Mouse (Mus musculus): Measurements from ENCODE around the gene Utf1.

The Utf1 gene

DNA sequence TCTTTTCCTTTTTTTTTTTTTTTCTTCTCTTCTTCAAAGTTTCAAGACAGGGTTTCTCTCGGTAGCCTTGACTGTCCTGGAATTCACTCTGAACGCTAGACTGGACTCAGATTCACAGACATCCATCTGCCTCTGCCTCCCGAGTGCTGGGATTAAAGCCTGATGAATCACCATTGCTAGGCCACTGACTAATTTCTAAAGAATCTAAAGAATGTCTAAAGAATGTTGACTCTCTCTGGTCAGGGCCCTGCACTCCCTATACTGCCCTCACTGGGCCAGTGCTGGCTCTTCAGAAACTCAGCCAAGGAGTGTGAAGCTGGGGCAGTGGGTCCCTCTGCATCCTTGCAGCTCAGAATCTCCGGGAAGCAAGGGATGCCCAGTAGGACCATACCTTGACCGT is 31.9 kb downstream of the Utf1 start:
- DNase-seq, result no peak

DNA sequence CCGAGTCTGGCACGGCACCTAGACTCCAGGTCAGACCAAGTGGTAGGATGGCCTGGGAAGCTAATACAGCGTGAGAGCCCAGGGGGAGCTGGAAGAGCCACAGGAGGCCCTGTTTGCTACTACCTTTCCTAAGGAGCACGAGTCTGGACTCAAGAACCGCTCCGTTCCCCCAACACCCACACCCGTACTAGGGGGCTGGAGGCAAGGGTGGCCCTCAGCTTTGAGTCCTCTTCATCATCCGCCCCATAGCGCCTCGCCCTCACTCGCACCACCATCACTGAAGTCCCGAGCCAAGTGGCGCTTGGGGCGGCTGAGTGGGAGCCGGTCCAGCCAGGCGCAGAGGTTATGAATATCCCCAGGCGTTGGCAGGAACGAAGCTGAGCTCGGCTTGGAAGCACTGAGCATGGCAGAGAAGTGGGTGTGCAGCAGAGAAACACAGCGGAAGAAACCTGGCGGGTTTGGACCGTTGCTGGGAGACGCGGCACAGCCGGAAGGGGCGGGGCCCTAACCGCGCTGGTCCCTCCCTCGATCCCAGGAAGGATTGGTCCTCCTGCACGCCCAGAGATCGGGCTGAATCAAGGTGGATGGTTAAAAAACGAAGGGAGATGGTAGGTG is 34.8 kb downstream of the Utf1 start, which contains the start of gene 6430531B16Rik:
6430531B16Rik (minus strand) TSS at position 478 of the 615 bp plus-strand sequence.
- DNase-seq, result peak; percentile 77 to 82

DNA sequence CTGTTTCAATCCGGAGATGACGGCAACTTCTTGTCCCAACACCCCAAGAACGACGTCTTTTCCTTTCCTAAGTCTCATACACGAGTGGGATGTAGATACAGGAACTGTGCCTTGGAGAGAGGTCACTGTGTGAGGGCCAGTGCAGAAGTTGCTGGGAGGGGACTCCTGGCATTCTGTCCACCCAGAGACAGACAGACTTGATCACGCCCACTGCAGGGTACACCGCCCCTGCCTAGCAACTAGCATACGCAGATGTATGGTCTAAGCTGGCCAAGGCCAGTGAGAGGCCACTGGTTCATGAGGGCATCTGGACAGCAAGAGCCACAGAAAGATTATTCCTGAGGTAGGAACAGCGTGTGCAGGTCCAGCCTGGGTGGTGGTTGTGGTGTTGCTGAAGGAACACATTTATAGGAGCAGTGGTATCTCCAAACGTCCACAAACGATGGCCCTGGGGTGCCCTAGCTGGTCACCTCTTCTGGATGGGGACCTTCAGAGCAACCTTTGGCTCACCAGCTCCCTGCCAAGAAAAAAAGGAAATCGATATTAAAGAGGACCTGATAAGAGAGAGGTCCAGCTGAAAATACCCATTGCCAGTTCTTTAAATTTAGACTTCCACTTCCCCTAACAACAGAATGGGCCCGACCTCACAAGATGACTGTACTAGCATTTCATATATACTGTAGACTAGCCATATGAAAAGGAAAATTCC is 35.6 kb downstream of the Utf1 start:
- DNase-seq, result peak; percentile 9

DNA sequence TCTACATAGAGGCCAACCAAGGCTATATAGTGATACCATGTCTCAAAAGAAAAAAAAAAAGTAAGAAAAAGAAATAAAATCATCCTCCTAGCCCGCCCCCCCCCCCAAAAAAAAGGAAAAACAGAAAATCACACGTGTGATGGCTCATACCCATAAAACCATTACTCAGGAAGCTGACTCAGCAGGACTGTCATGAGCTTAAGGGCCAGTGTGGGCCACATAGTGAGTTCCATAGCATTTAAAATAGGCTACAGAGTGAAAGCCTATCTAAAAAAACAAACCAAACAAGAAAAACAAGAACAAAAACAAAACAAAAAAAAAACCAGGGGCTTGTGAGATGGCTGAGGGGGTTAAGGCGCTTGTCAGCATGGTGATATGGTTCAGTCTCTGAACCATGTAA is 37.2 kb downstream of the Utf1 start:
- DNase-seq, result no peak

DNA sequence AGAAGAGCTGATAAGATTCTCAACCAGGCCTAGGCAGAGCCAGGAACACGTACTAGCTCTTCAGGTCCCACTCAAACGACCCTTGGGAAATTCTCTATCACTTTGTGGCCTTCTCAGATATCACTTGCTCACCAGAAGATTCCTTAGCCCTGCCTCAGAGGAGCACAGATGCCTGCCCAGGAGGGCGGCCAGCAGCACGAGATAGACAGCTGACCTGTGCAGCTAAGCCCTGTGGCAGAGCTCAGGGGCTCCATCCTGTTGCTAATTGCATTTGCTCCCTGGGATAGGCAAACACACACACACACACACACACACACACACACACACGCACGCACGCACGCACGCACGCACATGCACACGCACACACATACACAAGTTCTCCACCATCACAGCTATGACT is 38.5 kb downstream of the Utf1 start:
- DNase-seq, result no peak

DNA sequence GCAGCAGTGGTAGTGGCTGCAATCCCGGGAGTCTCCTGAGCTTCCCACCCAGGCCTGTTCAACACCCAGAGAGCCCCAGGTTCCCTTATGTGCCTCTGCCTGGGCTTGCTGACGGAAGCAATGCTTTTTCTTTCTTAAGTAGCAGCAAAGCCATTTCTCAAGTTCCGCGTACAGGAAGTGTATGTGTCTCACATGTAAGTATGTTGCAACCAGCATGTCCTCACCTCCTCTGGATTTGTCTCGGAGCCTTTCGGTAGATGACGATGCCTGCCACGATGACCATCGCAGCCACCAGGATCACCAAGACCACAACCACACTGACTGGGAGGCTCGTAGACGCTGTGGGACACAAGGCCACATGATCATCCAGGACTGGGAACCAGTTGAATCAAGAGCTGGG is 40.9 kb downstream of the Utf1 start:
- DNase-seq, result no peak

DNA sequence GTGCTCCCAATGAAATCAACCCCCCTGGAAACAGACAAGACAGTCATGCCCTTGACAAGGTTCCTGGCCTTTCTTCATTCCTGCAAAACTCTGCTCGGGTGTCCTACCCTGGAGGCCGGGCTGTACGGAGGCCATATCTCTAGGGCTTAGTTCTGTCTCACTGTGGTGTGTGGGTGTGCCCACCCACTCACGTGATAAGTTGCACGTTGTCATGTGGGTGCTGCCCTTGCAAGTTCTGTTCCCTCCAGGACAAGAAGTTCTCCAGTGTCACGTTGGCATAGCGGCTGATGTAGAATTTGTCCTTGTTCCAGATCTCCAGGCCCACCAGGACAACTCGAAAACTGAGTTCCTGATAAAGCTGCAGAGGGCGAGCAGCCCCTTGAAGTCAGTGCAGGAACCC is 44.7 kb downstream of the Utf1 start:
- DNase-seq, result no peak

DNA sequence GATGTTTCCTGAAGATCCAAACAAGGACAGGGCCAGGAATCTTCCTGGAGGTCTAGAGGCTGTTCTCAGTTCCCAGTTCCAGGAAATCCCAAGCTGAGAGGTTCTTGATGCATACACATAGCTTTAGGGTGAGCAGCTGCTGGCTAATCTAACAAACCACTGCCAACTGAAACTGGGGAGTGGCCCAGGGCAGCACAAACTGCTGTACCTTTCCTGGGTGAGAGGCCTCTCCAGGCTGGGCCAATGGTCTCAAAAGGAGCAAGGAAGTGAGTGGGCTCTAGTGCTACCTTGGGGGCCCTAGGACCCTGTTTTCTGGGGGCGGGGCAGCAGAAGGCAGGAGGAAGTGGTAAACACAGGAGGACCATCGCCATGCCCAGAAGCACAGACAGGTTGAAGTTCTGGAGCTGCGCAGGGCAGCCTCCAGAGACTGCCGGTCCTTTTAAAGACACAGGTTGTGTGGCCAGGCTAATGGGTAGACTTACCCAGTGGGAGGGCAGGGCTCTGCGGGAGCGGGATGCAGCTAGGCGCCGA is 47.3 kb downstream of the Utf1 start:
- DNase-seq, result no peak

DNA sequence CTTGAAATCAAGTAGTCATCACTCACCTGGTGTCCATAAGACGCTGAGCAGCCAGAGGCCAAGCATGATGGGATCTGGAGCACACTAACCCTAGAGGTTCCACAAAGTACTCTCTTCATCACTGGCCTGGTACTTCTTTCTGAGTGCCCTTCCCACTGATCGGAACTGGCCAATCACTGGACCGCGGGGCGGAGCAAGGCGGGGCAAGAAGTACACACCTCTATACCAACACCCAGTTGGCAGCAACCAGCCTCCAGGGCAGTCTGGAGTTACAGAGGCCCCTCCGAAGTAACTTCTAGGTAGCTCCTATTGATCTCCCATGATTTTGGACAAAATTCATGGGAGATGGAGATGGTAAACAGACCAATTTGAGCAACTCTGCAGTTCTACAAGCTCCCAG is 48.8 kb downstream of the Utf1 start, which contains the start of gene Adam8:
Adam8 (minus strand) TSS at position 157 of the 400 bp plus-strand sequence.
- DNase-seq, result peak in 1 of 2 experiments; percentile 30

DNA sequence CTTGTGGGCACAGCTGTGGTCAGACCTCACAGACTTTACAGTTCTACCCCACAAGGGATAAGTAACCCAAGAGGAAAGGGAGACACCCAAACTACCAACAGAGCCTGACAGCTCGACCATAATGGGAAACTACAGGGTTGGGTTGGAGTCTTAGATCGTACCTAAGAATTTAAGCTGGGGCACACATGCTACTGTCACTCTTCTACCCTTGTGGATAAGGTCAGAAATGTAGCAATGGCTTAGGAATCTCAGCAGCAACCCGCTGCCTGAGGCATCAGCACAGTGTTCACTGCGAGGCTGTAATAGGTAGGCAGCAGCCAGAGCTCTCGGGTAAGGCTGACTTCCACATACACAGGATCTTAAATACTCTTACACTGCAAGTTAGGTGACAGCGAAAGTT is 49.9 kb downstream of the Utf1 start:
- DNase-seq, result no peak

DNA sequence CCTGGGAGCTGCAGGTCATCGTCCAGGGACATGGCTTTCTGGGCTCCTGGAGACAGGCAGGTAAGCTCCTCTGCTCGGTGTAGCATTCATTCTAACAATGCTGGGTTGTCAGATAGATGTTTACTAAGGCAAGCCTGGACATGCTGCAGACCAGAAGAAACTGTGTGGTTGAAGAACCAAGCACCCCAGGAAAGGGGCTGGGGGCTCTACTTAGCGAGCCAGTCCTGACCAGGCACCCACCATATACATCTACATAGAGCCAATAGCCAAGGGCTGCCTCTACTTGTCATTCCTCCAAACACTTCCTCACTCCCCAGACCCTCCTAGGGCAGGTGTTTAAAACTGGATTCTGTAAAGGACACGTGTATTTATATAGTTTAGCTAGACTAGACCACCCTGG is 50.6 kb downstream of the Utf1 start:
- DNase-seq, result no peak

DNA sequence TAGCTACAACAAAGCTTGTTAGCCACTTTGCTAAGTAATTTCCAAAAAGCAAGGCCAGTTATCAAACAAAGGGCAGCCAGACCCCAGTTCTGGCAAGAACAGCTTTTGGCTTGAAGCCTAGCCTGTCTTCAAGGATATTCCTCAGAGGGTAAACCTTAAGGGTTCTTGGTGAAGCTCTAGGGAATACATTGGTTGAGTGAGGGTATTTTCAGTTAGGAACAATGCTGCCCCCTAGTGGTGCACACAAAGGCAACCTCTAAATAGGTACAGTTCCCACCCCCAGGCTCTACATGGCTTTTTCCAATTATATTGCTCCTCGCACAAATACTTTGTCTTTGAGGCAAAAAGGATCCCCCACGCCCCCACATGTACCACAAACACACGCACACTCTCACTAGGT is 51.1 kb downstream of the Utf1 start:
- peak; percentile 29 to 56 for DNase-seq

All from kidney, adult 8-10 months (tissue).